Mouse (Mus musculus): ENCODE data around the gene Gm48551. TPM values are rescaled to one million over a fixed set of nuclear protein-coding genes. Genes with fewer than 3 reads are reported as not detected.
A peak's percentile ranks its signal among the peaks of the same experiment; 100 is the strongest.

Gm48551 gene
- polyA plus RNA-seq, 1 experiment from 2014 or later, result 3.6 TPM

- Histone ChIP-seq H3K4me3 (ENCODE audit: low read depth, low read length) (peak overlapping the region; percentile 37), H3K36me3 (ENCODE audit: control insufficient read depth, insufficient read depth, low read length) (no peaks in the 10 kb centered on the region), H3K9me3 (replicated peaks; ENCODE audit: control insufficient read depth, low read length) (no peaks in the 10 kb centered on the region), H3K4me1 (ENCODE audit: control insufficient read depth, insufficient read depth, low read length) (peaks cover 23% of the 10 kb centered on the region), H3K4me2 (ENCODE audit: low read length) (peak overlapping the region; percentile 71), H3K9ac (ENCODE audit: low read length) (peak overlapping the region; percentile 58; the same call in 1 of the 2 replicates), H3K27me3 (replicated peaks; ENCODE audit: control insufficient read depth, insufficient read depth, low read length) (0 out of 2 replicates have a peak, but pooled peaks cover 8% of the 10 kb centered on the region), H3K27ac (ENCODE audit: low read depth, low read length) (no peak overlapping the region)
- no peak for ATAC-seq
- 33% methylated on average over 3 of the region's 3 CpGs for WGBS
- no peak for DNase-seq (ENCODE audit: low spot score)
Measured at GRCm38 (mm10) chr10:81427327-81427726, 43.1 kb downstream of the Gm48551 start.

- no peak for ATAC-seq
- no peaks in the 10 kb centered on the region for H3K36me3 ChIP-seq (ENCODE audit: control insufficient read depth, insufficient read depth, low read length)
- DNase-seq (ENCODE audit: low spot score), result no peak
- H3K27me3 ChIP-seq (replicated peaks; ENCODE audit: control insufficient read depth, insufficient read depth, low read length), result 0 out of 2 replicates have a peak, but pooled peaks cover 8% of the 10 kb centered on the region
- no peak overlapping the region for H3K4me3 ChIP-seq (ENCODE audit: low read depth, low read length)
- H3K9me3 ChIP-seq (replicated peaks; ENCODE audit: control insufficient read depth, low read length), result no peaks in the 10 kb centered on the region
- H3K4me1 ChIP-seq (ENCODE audit: control insufficient read depth, insufficient read depth, low read length), result peaks cover 27% of the 10 kb centered on the region
- no peak overlapping the region for H3K27ac ChIP-seq (ENCODE audit: low read depth, low read length)
- WGBS, result 77% methylated on average over 8 of the region's 8 CpGs
- no peak overlapping the region for H3K9ac ChIP-seq (ENCODE audit: low read length)
- no peak overlapping the region for H3K4me2 ChIP-seq (ENCODE audit: low read length)
Measured at GRCm38 (mm10) chr10:81427804-81428506, 43.7 kb downstream of the Gm48551 start.

- Histone ChIP-seq H3K9ac (ENCODE audit: low read length) (no peak overlapping the region), H3K27ac (ENCODE audit: low read depth, low read length) (no peak overlapping the region; the same call in 1 of the 2 replicates), H3K4me3 (ENCODE audit: low read depth, low read length) (no peak overlapping the region), H3K9me3 (replicated peaks; ENCODE audit: control insufficient read depth, low read length) (no peaks in the 10 kb centered on the region), H3K4me2 (ENCODE audit: low read length) (no peak overlapping the region), H3K36me3 (ENCODE audit: control insufficient read depth, insufficient read depth, low read length) (no peaks in the 10 kb centered on the region), H3K4me1 (ENCODE audit: control insufficient read depth, insufficient read depth, low read length) (peaks cover 30% of the 10 kb centered on the region), H3K27me3 (replicated peaks; ENCODE audit: control insufficient read depth, insufficient read depth, low read length) (0 out of 2 replicates have a peak, but pooled peaks cover 8% of the 10 kb centered on the region)
- DNase-seq (ENCODE audit: low spot score), result no peak
- 91% methylated on average over 7 of the region's 7 CpGs for WGBS
- ATAC-seq, result no peak
Measured at GRCm38 (mm10) chr10:81428507-81428870, 44.2 kb downstream of the Gm48551 start.

- no peak overlapping the region for H3K9ac ChIP-seq (ENCODE audit: low read length)
- H3K4me1 ChIP-seq (ENCODE audit: control insufficient read depth, insufficient read depth, low read length), result peaks cover 32% of the 10 kb centered on the region
- no peak overlapping the region for H3K27ac ChIP-seq (ENCODE audit: low read depth, low read length)
- H3K36me3 ChIP-seq (ENCODE audit: control insufficient read depth, insufficient read depth, low read length), result no peaks in the 10 kb centered on the region
- DNase-seq (ENCODE audit: low spot score) (no peak), ATAC-seq (no peak)
- whole genome bisulfite sequencing, result 35% methylated on average over 2 of the region's 2 CpGs
- H3K9me3 ChIP-seq (replicated peaks; ENCODE audit: control insufficient read depth, low read length), result no peaks in the 10 kb centered on the region
- 0 out of 2 replicates have a peak, but pooled peaks cover 8% of the 10 kb centered on the region for H3K27me3 ChIP-seq (replicated peaks; ENCODE audit: control insufficient read depth, insufficient read depth, low read length)
- 0 out of 2 replicates have a peak overlapping the region, but pooled peaks have one; percentile 77 for H3K4me3 ChIP-seq (ENCODE audit: low read depth, low read length)
- H3K4me2 ChIP-seq (ENCODE audit: low read length), result peak overlapping the region; percentile 88
Measured at GRCm38 (mm10) chr10:81429092-81429491, 44.8 kb downstream of the Gm48551 start.

- 0 out of 2 replicates have a peak, but pooled peaks cover 8% of the 10 kb centered on the region for H3K27me3 ChIP-seq (replicated peaks; ENCODE audit: control insufficient read depth, insufficient read depth, low read length)
- under 1% methylated on average over 20 of the region's 20 CpGs for WGBS
- H3K4me1 ChIP-seq (ENCODE audit: control insufficient read depth, insufficient read depth, low read length), result peaks cover 29% of the 10 kb centered on the region
Measured at GRCm38 (mm10) chr10:81429605-81430061, 45.4 kb downstream of the Gm48551 start.

GRCm38 (mm10) chr10:81430141-81430830 lies 46.0 kb downstream of the Gm48551 start:
- under 1% methylated on average over 45 of the region's 89 CpGs for WGBS
- peak; percentile 81 for DNase-seq (ENCODE audit: low spot score)
- Histone ChIP-seq H3K27ac (ENCODE audit: low read depth, low read length) (peak overlapping the region; percentile 92), H3K4me1 (ENCODE audit: control insufficient read depth, insufficient read depth, low read length) (peaks cover 30% of the 10 kb centered on the region), H3K4me3 (ENCODE audit: low read depth, low read length) (peak overlapping the region; percentile 77), H3K27me3 (replicated peaks; ENCODE audit: control insufficient read depth, insufficient read depth, low read length) (0 out of 2 replicates have a peak, but pooled peaks cover 8% of the 10 kb centered on the region), H3K4me2 (ENCODE audit: low read length) (peak overlapping the region; percentile 88), H3K9ac (ENCODE audit: low read length) (peak overlapping the region; percentile 90), H3K9me3 (replicated peaks; ENCODE audit: control insufficient read depth, low read length) (no peaks in the 10 kb centered on the region), H3K36me3 (ENCODE audit: control insufficient read depth, insufficient read depth, low read length) (no peaks in the 10 kb centered on the region)
- peak; percentile 29 for ATAC-seq

More at GRCm38 (mm10) chr10:81429605-81430061, 45.4 kb downstream of the Gm48551 start:
- Histone ChIP-seq H3K36me3 (ENCODE audit: control insufficient read depth, insufficient read depth, low read length) (no peaks in the 10 kb centered on the region), H3K9me3 (replicated peaks; ENCODE audit: control insufficient read depth, low read length) (no peaks in the 10 kb centered on the region), H3K4me3 (ENCODE audit: low read depth, low read length) (peak overlapping the region; percentile 77), H3K9ac (ENCODE audit: low read length) (peak overlapping the region; percentile 90), H3K27ac (ENCODE audit: low read depth, low read length) (peak overlapping the region; percentile 92), H3K4me2 (ENCODE audit: low read length) (peak overlapping the region; percentile 88)
- ATAC-seq, result peak; percentile 5
- DNase-seq (ENCODE audit: low spot score), result peak; percentile 87

GRCm38 (mm10) chr10:81430831-81431525 lies 46.7 kb downstream of the Gm48551 start:
- H3K4me2 ChIP-seq (ENCODE audit: low read length), result peak overlapping the region; percentile 88
- no peaks in the 10 kb centered on the region for H3K9me3 ChIP-seq (replicated peaks; ENCODE audit: control insufficient read depth, low read length)
- H3K27me3 ChIP-seq (replicated peaks; ENCODE audit: control insufficient read depth, insufficient read depth, low read length), result 0 out of 2 replicates have a peak, but pooled peaks cover 8% of the 10 kb centered on the region
- no peaks in the 10 kb centered on the region for H3K36me3 ChIP-seq (ENCODE audit: control insufficient read depth, insufficient read depth, low read length)
- peak overlapping the region; percentile 77 for H3K4me3 ChIP-seq (ENCODE audit: low read depth, low read length)
- WGBS, result under 1% methylated on average over 41 of the region's 70 CpGs
- DNase-seq (ENCODE audit: low spot score) (peak; percentile 63), ATAC-seq (peak; percentile 13)
- peak overlapping the region; percentile 92 for H3K27ac ChIP-seq (ENCODE audit: low read depth, low read length)
- H3K4me1 ChIP-seq (ENCODE audit: control insufficient read depth, insufficient read depth, low read length), result peaks cover 28% of the 10 kb centered on the region
- H3K9ac ChIP-seq (ENCODE audit: low read length), result peak overlapping the region; percentile 90

GRCm38 (mm10) chr10:81431526-81432168 lies 47.4 kb downstream of the Gm48551 start:
- H3K9ac ChIP-seq (ENCODE audit: low read length), result no peak overlapping the region; the same call in 1 of the 2 replicates
- H3K36me3 ChIP-seq (ENCODE audit: control insufficient read depth, insufficient read depth, low read length), result no peaks in the 10 kb centered on the region
- WGBS, result 15% methylated on average over 15 of the region's 15 CpGs
- H3K4me2 ChIP-seq (ENCODE audit: low read length), result peak overlapping the region; percentile 88
- peak; percentile 87 for DNase-seq (ENCODE audit: low spot score)
- H3K4me3 ChIP-seq (ENCODE audit: low read depth, low read length), result peak overlapping the region; percentile 77; the same call in 1 of the 2 replicates
- peak; percentile 9 for ATAC-seq
- 0 out of 2 replicates have a peak, but pooled peaks cover 8% of the 10 kb centered on the region for H3K27me3 ChIP-seq (replicated peaks; ENCODE audit: control insufficient read depth, insufficient read depth, low read length)
- no peaks in the 10 kb centered on the region for H3K9me3 ChIP-seq (replicated peaks; ENCODE audit: control insufficient read depth, low read length)
- H3K27ac ChIP-seq (ENCODE audit: low read depth, low read length), result peak overlapping the region; percentile 92
- peaks cover 24% of the 10 kb centered on the region for H3K4me1 ChIP-seq (ENCODE audit: control insufficient read depth, insufficient read depth, low read length)

Measured in forebrain, embryonic 14.5 days (tissue).